Mouse (Mus musculus) hindbrain, postnatal 0 days (tissue): ENCODE data around the gene Il1rl2. TPM values are rescaled to one million over a fixed set of nuclear protein-coding genes. Genes with fewer than 3 reads are reported as not detected.

ENCODE experiments used
- ATAC-seq: fragments of 200-750 bp; cut with Nextera tagmentation; 2 replicates; pipeline ENCODE4 v1.8.0; 2017; ENCODE audit warnings: mild to moderate bottlenecking, moderate TSS enrichment, moderate library complexity
- DNase-seq: peaks from one replicate; pipeline ENCODE4 v3.0.0-alpha.2; 2015; ENCODE audit warnings: low spot score
- H3K27ac ChIP-seq: fragments of 300-500 bp; sonication (generic); 2 replicates; pipeline ENCODE4 v1.5.1; 2014; ENCODE audit warnings: mild to moderate bottlenecking
- H3K27me3 ChIP-seq: fragments of 300-500 bp; sonication (generic); 2 replicates; pipeline ENCODE4 v1.6.1; 2014; ENCODE audit warnings: low read length, mixed read lengths; ENCODE audit not compliant: insufficient read depth
- H3K36me3 ChIP-seq: fragments of 300-500 bp; sonication (generic); 2 replicates; pipeline ENCODE4 v1.6.1; 2014; ENCODE audit warnings: low read length, mixed read lengths; ENCODE audit not compliant: insufficient read depth
- H3K4me1 ChIP-seq: fragments of 300-500 bp; sonication (generic); 2 replicates; pipeline ENCODE4 v1.6.1; 2014; ENCODE audit warnings: antibody characterized with exemption, low read length, mixed read lengths; ENCODE audit not compliant: insufficient read depth
- H3K4me2 ChIP-seq: fragments of 300-500 bp; sonication (generic); 2 replicates; pipeline ENCODE4 v1.6.1; 2014; ENCODE audit warnings: low read depth, mild to moderate bottlenecking, low read length, moderate library complexity, mixed read lengths
- H3K4me3 ChIP-seq: fragments of 300-500 bp; sonication (generic); 2 replicates; pipeline ENCODE4 v1.5.1; 2014; ENCODE audit warnings: low read length
- H3K9ac ChIP-seq: fragments of 300-500 bp; sonication (generic); replicated peaks from 2 replicates; pipeline ENCODE4 v1.6.1; 2014; ENCODE audit warnings: mild to moderate bottlenecking, low read length, moderate library complexity, mixed read lengths
- H3K9me3 ChIP-seq: fragments of 300-500 bp; sonication (generic); 2 replicates; pipeline ENCODE4 v1.6.1; 2016; ENCODE audit warnings: low read length, mixed read lengths
- CTCF ChIP-seq: IDR thresholded peaks from 2 replicates; pipeline ENCODE4 v1.5.1; 2016; ENCODE audit warnings: antibody characterized with exemption, control low read depth, low read depth
- WGBS: fragments of 180-500 bp; shearing (Covaris S2); extraction: QIAGEN DNeasy Blood & Tissue Kit; methylation state at CpG from one replicate; pipeline ENCODE4 v1.1.7; 2014; 5-methylcytosine and 5-hydroxymethylcytosine counted together
- polyA plus RNA-seq: library from polyadenylated mRNA; unstranded; fragments of >200 nt; fragmentation: Nextera tagmentation; extraction: Ambion mirVana; gene quantifications from 2 replicates; pipeline ENCODE4 v1.2.1, GENCODE M21; 2015
- total RNA-seq: library from RNA; depleted of rRNA; stranded (reverse); fragments of >200 nt; gene quantifications from 2 replicates; pipeline ENCODE4 v1.2.3, GENCODE M21; 2014

The Il1rl2 gene
- total and polyA plus RNA-seq, 2 experiments from 2014 or later = 0.42 to 0.76 TPM

- Histone ChIP-seq H3K4me1 (no peaks in the 10 kb centered on the region), H3K9ac (no peak overlapping the region), H3K9me3 (no peaks in the 10 kb centered on the region), H3K4me3 (no peak overlapping the region), H3K4me2 (no peak overlapping the region), H3K27me3 (no peaks in the 10 kb centered on the region), H3K36me3 (no peaks in the 10 kb centered on the region), H3K27ac (no peak overlapping the region)
- DNase-seq = no peak
- no peak for ATAC-seq
- no peak for TF ChIP-seq CTCF
- 90% methylated on average over 4 of the region's 4 CpGs for WGBS
Observed at GRCm38 (mm10) chr1:40358771-40359181, 34.4 kb downstream of the Il1rl2 start.

- H3K36me3 ChIP-seq = no peaks in the 10 kb centered on the region
- DNase-seq (no peak), ATAC-seq (no peak)
- no peaks in the 10 kb centered on the region for H3K4me1 ChIP-seq
- no peak for TF ChIP-seq CTCF
- no peak overlapping the region for H3K9ac ChIP-seq
- H3K9me3 ChIP-seq = no peaks in the 10 kb centered on the region
- no peak overlapping the region for H3K27ac ChIP-seq
- H3K27me3 ChIP-seq = no peaks in the 10 kb centered on the region
- WGBS = 70% methylated on average over 2 of the region's 2 CpGs
- H3K4me2 ChIP-seq = no peak overlapping the region
- no peak overlapping the region for H3K4me3 ChIP-seq
Observed at GRCm38 (mm10) chr1:40359731-40360130, 35.3 kb downstream of the Il1rl2 start.

- Histone ChIP-seq H3K4me2 (no peak overlapping the region), H3K9me3 (no peaks in the 10 kb centered on the region), H3K27me3 (no peaks in the 10 kb centered on the region), H3K4me3 (no peak overlapping the region), H3K27ac (no peak overlapping the region), H3K36me3 (no peaks in the 10 kb centered on the region), H3K4me1 (no peaks in the 10 kb centered on the region), H3K9ac (no peak overlapping the region)
- TF ChIP-seq CTCF = no peak
- 73% methylated on average over 7 of the region's 7 CpGs for WGBS
- DNase-seq (no peak), ATAC-seq (no peak)
Observed at GRCm38 (mm10) chr1:40360969-40361368, 36.6 kb downstream of the Il1rl2 start.

- ATAC-seq = no peak
Observed at GRCm38 (mm10) chr1:40361596-40361995, 37.2 kb downstream of the Il1rl2 start.

GRCm38 (mm10) chr1:40362784-40363183 lies 38.4 kb downstream of the Il1rl2 start:
- DNase-seq = no peak
- 0 out of 2 replicates have a peak, but pooled peaks have one; percentile 31 for ATAC-seq
- no peaks in the 10 kb centered on the region for H3K4me1 ChIP-seq
- H3K9ac ChIP-seq = no peak overlapping the region
- no peak overlapping the region for H3K4me3 ChIP-seq
- no peaks in the 10 kb centered on the region for H3K36me3 ChIP-seq
- no peaks in the 10 kb centered on the region for H3K27me3 ChIP-seq
- no peak overlapping the region for H3K27ac ChIP-seq
- H3K9me3 ChIP-seq = no peaks in the 10 kb centered on the region
- 64% methylated on average over 11 of the region's 11 CpGs for WGBS
- no peak overlapping the region for H3K4me2 ChIP-seq
- TF ChIP-seq CTCF = no peak

More at GRCm38 (mm10) chr1:40361596-40361995, 37.2 kb downstream of the Il1rl2 start:
- Histone ChIP-seq H3K36me3 (no peaks in the 10 kb centered on the region), H3K27me3 (no peaks in the 10 kb centered on the region), H3K9ac (no peak overlapping the region), H3K4me3 (no peak overlapping the region), H3K27ac (no peak overlapping the region), H3K9me3 (no peaks in the 10 kb centered on the region), H3K4me2 (no peak overlapping the region), H3K4me1 (no peaks in the 10 kb centered on the region)
- no peak for DNase-seq
- no peak for TF ChIP-seq CTCF
- WGBS = 68% methylated on average over 1 of the region's 1 CpGs

GRCm38 (mm10) chr1:40372951-40373350 lies 48.5 kb downstream of the Il1rl2 start:
- Histone ChIP-seq H3K4me1 (no peaks in the 10 kb centered on the region), H3K4me3 (no peak overlapping the region), H3K9ac (no peak overlapping the region), H3K4me2 (no peak overlapping the region), H3K27me3 (no peaks in the 10 kb centered on the region), H3K36me3 (no peaks in the 10 kb centered on the region), H3K9me3 (no peaks in the 10 kb centered on the region), H3K27ac (no peak overlapping the region)
- no peak for TF ChIP-seq CTCF
- DNase-seq (no peak), ATAC-seq (no peak)
- WGBS = 83% methylated on average over 3 of the region's 3 CpGs

- Histone ChIP-seq H3K4me3 (no peak overlapping the region), H3K9me3 (no peaks in the 10 kb centered on the region), H3K27me3 (no peaks in the 10 kb centered on the region), H3K4me2 (no peak overlapping the region), H3K9ac (no peak overlapping the region), H3K36me3 (no peaks in the 10 kb centered on the region), H3K27ac (no peak overlapping the region), H3K4me1 (no peaks in the 10 kb centered on the region)
- ATAC-seq (no peak), DNase-seq (no peak)
- 69% methylated on average over 4 of the region's 4 CpGs for WGBS
- TF ChIP-seq CTCF = no peak
Observed at GRCm38 (mm10) chr1:40375148-40375547, 50.7 kb downstream of the Il1rl2 start.
